Comparison of ENCODE assay signal across 15 mouse cellular contexts in the genomic region with DNA sequence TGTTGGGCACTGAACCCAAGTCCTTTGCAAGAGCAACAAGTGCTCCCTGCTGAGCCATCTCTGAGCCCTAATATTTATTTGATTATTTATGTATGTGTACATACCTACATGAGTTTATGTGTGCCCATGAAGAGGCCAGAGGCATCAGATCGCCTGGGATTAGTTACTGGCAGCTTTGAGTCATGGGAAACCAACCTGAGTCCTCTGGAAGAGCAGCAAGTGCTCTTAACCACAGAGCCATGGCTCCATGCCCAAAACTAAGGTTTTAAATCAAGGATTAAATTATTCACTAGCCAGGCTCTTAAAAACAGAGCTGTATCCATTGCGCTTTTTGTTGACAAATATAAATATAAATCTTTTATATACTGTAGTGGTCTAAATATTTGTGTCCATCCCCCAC.
"Had no signal": no experiment of that assay in that cellular context is flagged by ENCODE, and none has a peak within 500 bp of the region (broad histone marks: within the 10 kb centered on the region; RNA-seq: fewer than 3 reads in every experiment).

No protein-coding gene starts in this region.

- H3K36me3 ChIP-seq: midbrain, embryonic 13.5 days; neural tube, embryonic 12.5 days; stomach, embryonic 15.5 days had no signal

- H3K27me3 ChIP-seq: limb, embryonic 12.5 days; midbrain, embryonic 13.5 days; neural tube, embryonic 12.5 days; stomach, embryonic 15.5 days had no signal

- H3K27ac ChIP-seq: kidney, postnatal 0 days; limb, embryonic 12.5 days; liver, embryonic 14.5 days; midbrain, embryonic 13.5 days; neural tube, embryonic 12.5 days; stomach, embryonic 15.5 days had no signal

- DNase-seq: kidney, adult 9 months; kidney, postnatal 36 days; liver; lung, adult 2 months; lung, postnatal 10 days; spleen, adult 18-20 months; thymus, adult 2 months; thymus, postnatal 25 days had no signal

- H3K4me3 ChIP-seq: limb, embryonic 12.5 days; midbrain, embryonic 13.5 days; neural tube, embryonic 12.5 days; stomach, embryonic 15.5 days had no signal

- H3K9me3 ChIP-seq: limb, embryonic 12.5 days; midbrain, embryonic 13.5 days; neural tube, embryonic 12.5 days; stomach, embryonic 15.5 days had no signal

- H3K4me2 ChIP-seq: limb, embryonic 12.5 days; midbrain, embryonic 13.5 days; neural tube, embryonic 12.5 days; stomach, embryonic 15.5 days had no signal

- H3K9ac ChIP-seq: limb, embryonic 12.5 days; liver, embryonic 14.5 days; midbrain, embryonic 13.5 days; neural tube, embryonic 12.5 days; stomach, embryonic 15.5 days had no signal

- ATAC-seq: intestine, embryonic 16.5 days; midbrain, embryonic 13.5 days had no signal
